Mouse (Mus musculus) testis, postnatal 14 days (tissue): ENCODE data around the gene Nudt12.
A peak's percentile ranks its signal among the peaks of the same experiment; 100 is the strongest.

Experiments used
- DNase-seq: peaks from one replicate; pipeline ENCODE4 v3.0.0; 2021; ENCODE audit warnings: low spot score

Gene Nudt12

DNA sequence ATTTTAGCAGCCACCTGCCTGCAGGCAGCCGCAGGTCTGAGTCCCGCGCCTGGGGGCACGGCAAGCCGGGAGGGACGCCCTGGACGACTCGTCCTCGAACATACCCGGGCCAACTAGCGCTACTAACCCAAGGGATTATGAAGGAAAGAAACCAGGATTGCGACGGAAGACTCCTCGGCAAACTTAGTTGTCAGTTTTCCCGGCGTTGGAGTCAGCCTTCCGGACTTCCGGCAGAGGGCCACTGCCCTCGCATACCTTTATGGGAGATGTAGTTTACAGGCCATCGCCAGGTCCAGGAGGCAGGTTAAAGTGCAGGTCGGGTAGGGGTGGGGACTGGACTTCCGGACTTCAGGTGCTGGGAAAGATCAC lies at the start of gene Nudt12:
Gene Nudt12 (minus strand): TSS at position 282 of the 369 bp plus-strand sequence.
- peak; percentile 81 for DNase-seq

DNA sequence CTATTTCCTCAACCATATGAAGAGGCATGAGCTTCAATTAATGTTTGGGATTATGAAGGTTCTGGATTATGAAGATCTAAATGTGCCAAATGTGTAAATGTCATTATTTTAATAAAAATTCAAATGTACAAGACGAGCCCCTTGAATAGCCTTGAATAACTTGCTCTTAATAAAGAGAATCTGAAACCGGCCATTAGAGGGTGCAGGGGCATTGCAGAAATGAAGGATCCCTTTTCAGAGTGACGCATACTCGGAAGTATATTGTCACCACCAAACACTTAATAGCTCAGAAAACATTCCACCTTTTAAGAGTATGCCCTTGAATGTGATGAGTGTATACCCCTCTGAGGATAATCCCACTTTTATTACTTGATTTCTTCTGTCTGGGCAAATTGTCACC lies 40.1 kb upstream of the Nudt12 start:
- no peak for DNase-seq

GRCm38 (mm10) chr17:59039754-59040153 lies 26.6 kb upstream of the Nudt12 start:
- DNase-seq: no peak

GRCm38 (mm10) chr17:59033445-59033844 lies 20.3 kb upstream of the Nudt12 start:
- no peak for DNase-seq

- no peak for DNase-seq
Observed at GRCm38 (mm10) chr17:59026336-59026735, 13.2 kb upstream of the Nudt12 start.

DNA sequence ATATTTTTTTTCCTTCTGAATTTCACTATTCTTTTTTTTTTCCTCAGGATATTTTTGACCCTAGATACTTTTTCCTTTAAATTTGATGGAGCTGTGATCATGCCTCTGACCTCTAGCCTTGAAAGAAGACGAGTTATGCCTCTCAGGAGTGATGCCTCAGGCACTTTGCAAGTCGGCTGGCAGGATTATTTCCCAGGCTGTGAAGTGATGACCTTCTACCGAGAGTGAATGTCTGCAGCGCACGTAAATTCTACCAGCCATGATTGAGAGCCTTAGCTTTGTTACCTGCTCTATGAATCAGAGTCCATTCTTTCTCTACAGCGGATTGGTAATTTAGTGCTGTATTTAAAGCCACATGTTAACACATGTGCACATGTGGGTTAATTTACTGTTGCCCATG lies 11.3 kb upstream of the Nudt12 start:
- no peak for DNase-seq

- DNase-seq: no peak
Observed at GRCm38 (mm10) chr17:59023971-59024370, 10.8 kb upstream of the Nudt12 start.

DNA sequence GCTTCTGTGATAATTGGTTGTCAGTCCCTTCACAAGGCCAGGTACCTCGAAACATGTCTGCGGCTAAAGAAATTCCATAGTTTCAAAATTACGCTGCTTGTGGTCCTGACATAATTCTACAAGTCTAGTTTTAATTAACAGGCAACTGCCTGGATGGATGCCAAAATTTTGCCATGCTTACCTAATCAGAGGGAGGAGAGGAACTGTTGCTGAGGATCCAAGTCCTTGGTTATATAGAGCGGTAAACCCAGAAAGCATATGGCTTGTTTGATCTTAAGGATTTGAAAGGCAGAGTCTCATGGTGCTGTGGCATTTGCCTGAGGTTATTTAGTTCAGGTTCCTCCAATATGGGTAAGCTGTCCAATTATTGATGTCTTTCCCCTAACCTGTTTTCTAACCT lies 5.5 kb upstream of the Nudt12 start:
- DNase-seq: no peak

DNA sequence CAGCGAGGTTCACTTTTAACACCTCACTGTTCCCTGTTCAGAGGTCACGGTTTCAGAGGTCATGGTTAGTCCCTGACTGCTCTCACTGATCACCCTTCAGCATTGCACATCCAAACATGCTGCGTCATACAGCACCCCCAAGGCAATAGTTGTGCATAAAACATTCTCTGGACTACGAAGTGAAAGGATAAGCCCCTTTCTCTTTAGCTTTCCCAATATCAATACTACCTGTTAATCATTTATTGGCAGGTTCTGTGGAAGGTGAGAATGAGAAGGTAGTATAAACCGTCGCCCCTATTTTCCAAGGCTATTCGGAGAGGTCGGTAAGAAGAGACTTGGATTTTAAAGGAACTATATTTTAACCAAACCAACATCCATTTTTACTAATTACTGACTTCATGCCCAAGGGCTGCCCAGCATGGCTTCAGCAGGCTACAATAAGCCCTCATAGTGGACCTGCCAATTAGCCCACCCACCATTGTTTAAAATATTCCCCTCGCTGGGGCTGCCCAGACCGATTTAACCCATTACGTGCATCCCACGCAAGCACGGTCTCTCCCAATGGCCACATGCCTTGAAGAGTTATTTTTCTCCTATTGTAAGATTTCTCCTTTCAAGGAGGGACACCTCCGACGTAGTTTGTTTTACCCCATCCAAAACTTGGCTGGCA lies 616 bp downstream of the Nudt12 start:
- no peak for DNase-seq

- DNase-seq: no peak
Observed at GRCm38 (mm10) chr17:59011546-59012307, 1.4 kb downstream of the Nudt12 start.

DNA sequence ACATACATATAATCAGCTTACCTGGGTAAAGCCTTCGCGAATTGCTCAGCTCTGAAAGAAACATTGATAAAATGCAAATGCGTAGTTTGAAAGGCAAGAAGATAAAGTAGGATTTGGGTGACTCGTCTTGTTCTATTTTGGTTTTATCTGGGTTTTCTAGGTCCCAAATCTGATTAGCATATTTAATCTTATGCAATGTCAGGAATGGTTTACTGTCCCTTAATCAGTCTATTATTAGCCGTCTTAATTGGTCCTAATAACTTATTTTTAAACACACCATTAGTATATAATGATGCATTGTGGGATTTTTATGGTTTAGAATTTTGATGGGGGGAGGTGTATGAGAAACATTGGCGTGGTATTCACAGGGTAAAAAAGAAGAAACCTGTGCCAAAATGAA lies 21.9 kb downstream of the Nudt12 start, which contains the start of gene Pdzph1:
Gene Pdzph1 (minus strand): TSS at position 101 of the 400 bp plus-strand sequence.
- no peak for DNase-seq

- no peak for DNase-seq
Observed at GRCm38 (mm10) chr17:58973237-58973636, 39.9 kb downstream of the Nudt12 start.

- DNase-seq: peak; percentile 11
Observed at GRCm38 (mm10) chr17:58959905-58960304, 53.3 kb downstream of the Nudt12 start.

DNA sequence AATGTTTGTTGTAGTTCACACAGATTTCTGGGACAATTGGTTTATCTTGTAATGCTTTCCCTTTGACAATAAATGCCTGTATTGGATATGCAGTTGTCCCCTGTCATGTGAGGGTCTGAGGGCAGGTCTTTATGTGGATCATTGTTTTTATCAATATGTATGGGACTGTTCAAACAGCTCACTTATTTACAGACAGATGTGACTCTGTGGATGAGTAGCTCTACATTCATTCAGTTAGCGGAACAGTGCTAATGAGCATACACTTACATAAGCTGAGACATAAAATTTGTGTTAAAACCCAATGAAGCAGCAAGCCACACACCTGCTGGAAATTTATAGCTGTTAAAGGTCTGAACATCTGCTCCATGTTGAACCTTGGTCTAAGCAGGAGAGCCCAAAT lies 56.1 kb downstream of the Nudt12 start:
- no peak for DNase-seq
